Mouse (Mus musculus): Measurements from ENCODE around the gene March10.

The March10 gene

DNA sequence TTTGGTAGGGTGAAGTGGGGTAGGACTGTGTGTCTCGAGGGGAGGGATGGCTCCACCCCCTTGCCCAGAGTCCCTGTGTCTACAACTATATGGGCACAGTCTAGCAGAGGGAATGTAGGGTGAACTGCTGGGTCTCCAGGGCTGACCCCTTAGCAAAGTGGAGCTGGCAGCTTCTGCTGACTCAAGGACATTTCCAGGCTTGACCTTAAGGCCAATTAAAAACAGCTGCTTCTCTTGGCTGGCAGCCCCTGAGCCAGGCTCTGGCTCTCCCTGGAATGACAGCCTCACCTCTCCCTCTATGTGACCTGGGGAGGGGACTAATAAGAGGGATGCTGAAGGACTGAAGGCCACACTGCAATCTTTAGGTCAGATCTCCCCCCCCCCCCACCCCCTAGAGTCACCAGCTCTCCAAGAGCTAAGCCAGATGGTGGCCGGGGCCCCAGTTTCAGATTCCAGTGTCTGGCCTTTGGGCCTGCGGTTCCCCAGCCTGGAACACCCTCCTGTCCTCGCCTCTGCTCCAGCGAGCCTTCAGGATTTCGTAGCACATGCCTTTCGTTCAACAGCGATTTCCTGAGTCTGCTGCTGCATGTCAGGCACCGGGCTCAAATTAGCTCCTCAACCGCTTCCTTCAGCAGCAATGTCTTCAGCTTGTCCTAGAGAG, 143.4 kb downstream of the March10 start:
- DNase-seq (ENCODE audit: low spot score) = no peak

DNA sequence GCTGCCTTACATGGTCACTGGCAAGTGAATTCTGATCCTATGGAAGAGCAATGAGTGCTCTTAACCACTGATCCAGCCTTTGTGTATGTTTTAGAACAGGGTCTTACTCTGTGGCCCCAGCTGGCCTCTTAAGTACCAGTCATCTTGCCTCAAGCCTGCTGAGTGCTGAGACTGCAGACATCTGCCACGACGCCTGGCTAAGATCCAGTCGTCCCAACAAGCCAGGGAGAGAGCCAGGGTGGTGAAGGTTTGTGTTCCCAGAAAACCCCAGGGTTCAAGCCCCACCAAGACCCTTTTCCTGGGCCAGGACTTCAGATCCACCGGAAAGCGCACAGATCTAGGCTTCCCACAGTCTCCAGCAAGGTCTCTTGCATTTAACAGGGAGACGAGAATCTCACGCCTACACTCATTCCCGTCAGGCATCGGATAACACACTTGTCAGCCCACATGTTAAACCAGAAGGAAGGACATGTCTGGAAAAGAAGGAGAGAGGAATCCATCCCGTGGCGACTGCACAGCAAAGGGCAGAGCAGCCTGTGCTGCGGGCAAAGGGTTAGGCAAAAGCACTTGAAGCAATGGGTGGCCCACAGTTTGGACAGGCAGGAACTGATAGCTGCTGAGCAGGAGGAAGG, 144.1 kb downstream of the March10 start:
- no peak for DNase-seq (ENCODE audit: low spot score)

DNA sequence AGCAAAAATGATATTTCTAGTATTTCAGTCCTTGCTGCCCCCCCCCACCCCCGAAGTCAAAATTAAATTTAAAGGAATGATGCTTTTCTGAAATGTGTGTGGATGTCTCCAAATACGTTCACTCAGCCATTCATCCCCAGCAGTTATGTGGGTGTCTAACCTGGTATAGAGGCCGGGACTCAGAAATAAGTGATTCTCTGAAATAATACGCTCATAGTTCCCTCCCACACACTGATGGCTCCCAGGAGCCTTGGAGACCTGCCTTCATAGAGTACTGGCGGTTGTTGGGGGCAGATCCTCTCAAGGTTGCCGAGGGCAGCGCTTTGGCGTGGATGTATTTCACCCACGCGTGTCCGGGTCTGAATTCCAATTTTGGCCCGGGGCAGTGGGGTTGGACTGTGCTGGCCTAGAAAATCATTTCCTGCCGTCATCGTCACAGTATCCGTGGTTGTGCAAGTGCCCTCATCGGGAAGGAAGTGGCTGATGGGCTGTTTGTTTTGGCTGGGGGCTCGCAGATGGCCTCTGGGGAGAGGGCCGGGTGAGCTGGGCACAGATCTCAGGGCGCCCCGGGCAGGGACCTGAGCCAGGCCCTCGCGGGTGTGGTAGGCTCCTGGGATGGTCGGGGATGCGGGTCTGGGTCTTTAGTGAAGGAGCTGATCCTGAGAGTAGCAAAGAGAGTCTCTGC, 145.1 kb downstream of the March10 start:
- DNase-seq (ENCODE audit: low spot score) = no peak

Measured in urinary bladder, postnatal 25 days (tissue).